Mouse (Mus musculus) spleen, adult 2 months (tissue): Measurements from ENCODE around the gene Sh3d19. TPM values are rescaled to one million over a fixed set of nuclear protein-coding genes. Genes with fewer than 3 reads are reported as not detected.

Experiments
- DNase-seq, 2 experiments: peaks; one replicate each; pipeline versions ENCODE4 v3.0.0 to v3.0.0-alpha.2; 2012 to 2021; ENCODE audit warnings: low spot score in 2 of 2, low read depth in 1 of 2
- H3K27ac ChIP-seq: fragments of 200-500 bp; 2 replicates; pipeline ENCODE4 v1.5.1; 2012; ENCODE audit warnings: low read length, inconsistent platforms; ENCODE audit not compliant: insufficient read depth
- H3K27me3 ChIP-seq: fragments of 200-500 bp; 2 replicates; pipeline ENCODE4 v1.6.1; 2012; ENCODE audit warnings: mild to moderate bottlenecking, moderate library complexity, low read length, inconsistent platforms; ENCODE audit not compliant: control insufficient read depth, insufficient read depth
- H3K36me3 ChIP-seq: fragments of 200-500 bp; 2 replicates; pipeline ENCODE4 v1.6.1; 2012; ENCODE audit warnings: mild to moderate bottlenecking, low read length, inconsistent platforms; ENCODE audit not compliant: control insufficient read depth, insufficient read depth
- H3K4me1 ChIP-seq: fragments of 200-500 bp; 2 replicates; pipeline ENCODE4 v1.6.1; 2011; ENCODE audit warnings: inconsistent platforms; ENCODE audit not compliant: control insufficient read depth, insufficient read depth, insufficient read length
- H3K4me3 ChIP-seq: fragments of 200-500 bp; 2 replicates; pipeline ENCODE4 v1.5.1; 2011; ENCODE audit warnings: mild to moderate bottlenecking, inconsistent platforms; ENCODE audit not compliant: insufficient read depth, insufficient read length; ENCODE audit errors: extremely low read depth
- CTCF ChIP-seq: fragments of 200-500 bp; IDR thresholded peaks from 2 replicates; pipeline ENCODE4 v1.5.1; 2011; ENCODE audit warnings: mild to moderate bottlenecking, inconsistent platforms; ENCODE audit not compliant: insufficient read depth, insufficient read length, insufficient replicate concordance; ENCODE audit errors: extremely low read depth
- POLR2A ChIP-seq: fragments of 200-500 bp; IDR thresholded peaks from 2 replicates; pipeline ENCODE4 v1.6.1; 2011; ENCODE audit warnings: low read depth, low read length, inconsistent platforms
- WGBS: fragments of 180-500 bp; shearing (Covaris S2); methylation state at CpG from one replicate; pipeline ENCODE4 v1.1.7; 2018; 5-methylcytosine and 5-hydroxymethylcytosine counted together
- polyA plus RNA-seq: library from polyadenylated mRNA; depleted of rRNA; stranded (reverse); fragments of >200 nt; gene quantifications from 2 replicates; pipeline ENCODE4 v1.2.3, GENCODE M21; 2012

The Sh3d19 gene
- polyA plus RNA-seq, 1 experiment = 5.6 TPM

DNA sequence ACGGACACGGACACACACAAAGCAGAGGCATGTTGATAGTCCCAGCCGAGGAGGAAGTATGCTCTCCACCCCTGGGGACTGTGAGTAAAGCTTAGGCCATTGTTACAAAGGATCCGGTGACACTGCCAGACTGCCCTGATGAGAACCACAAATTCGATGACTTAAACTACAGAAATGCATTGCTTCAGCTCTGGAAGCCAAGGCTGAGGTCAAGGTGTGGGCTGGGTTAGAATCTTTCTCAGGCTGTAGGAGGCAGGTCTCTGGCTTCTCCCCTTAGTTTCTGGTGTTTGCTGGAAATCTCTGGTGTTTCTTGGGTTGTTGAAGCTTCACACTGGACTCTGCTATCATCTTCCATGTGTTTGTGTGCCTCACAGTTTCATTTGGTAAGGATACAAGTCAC, 41.2 kb upstream of the Sh3d19 start:
- Histone ChIP-seq H3K27ac (no peak overlapping the region), H3K27me3 (no peaks in the 10 kb centered on the region), H3K36me3 (no peaks in the 10 kb centered on the region), H3K4me1 (no peaks in the 10 kb centered on the region), H3K4me3 (no peak overlapping the region)
- DNase-seq = no peak
- TF ChIP-seq CTCF = no peak
- no peak for TF ChIP-seq POLR2A
- 62% methylated on average over 5 of the region's 5 CpGs for WGBS

DNA sequence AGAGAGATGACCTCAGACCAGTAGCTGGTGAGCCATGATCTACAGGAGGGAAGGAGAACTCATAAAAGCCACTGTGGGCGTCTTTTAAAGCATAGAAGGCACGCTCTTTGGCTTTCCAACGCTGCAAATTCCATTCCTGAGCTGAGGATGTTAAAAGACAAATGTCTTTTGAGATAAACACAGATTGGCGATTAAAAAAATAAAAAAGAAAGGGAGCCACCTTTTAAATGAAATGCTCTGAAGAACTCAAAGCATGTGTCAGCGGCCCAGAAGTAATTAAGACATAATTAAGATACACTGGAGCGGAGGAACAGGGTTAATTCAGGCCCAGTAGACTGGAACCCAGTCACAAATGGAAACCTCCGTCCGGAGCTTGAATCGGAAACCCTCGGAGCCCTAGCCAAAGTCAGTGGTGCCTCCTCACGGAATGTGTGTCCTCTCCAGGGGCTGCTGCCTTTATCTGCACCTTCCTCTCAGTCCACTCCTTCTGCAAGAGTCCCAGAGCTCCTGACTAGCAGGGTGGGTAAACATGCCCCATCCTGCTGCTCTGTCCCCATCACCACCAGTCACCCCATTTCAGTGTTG, 40.1 kb upstream of the Sh3d19 start:
- 87% methylated on average over 11 of the region's 11 CpGs for WGBS
- H3K36me3 ChIP-seq = no peaks in the 10 kb centered on the region
- DNase-seq = no peak
- no peak overlapping the region for H3K4me3 ChIP-seq
- H3K27me3 ChIP-seq = no peaks in the 10 kb centered on the region
- no peaks in the 10 kb centered on the region for H3K4me1 ChIP-seq
- H3K27ac ChIP-seq = no peak overlapping the region
- TF ChIP-seq CTCF (no peak), POLR2A (no peak)

DNA sequence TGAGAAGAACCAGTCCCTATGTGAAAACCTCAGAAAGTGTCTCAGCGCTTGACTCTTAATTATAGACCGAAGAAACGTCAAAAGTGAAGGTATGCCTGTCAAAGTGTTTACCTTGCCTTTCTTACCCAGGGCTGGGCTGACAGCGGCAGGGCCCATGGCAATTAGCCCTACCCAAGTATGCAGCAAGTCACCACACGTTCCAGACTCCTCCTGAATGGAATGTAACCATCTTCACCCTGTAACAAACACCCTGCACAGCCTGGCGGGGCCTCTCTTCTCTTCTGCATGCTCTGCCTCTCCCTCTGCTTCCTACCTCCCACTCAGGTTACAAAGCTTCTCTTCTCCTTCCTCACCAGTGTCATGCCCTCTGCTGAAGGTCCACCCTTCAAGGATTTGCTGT, 39.0 kb upstream of the Sh3d19 start:
- WGBS = 88% methylated on average over 6 of the region's 6 CpGs
- H3K4me1 ChIP-seq = no peaks in the 10 kb centered on the region
- TF ChIP-seq POLR2A (no peak), CTCF (no peak)

GRCm38 (mm10) chr3:85933586-85933985, 37.3 kb upstream of the Sh3d19 start:
- H3K4me3 ChIP-seq = no peak overlapping the region
- DNase-seq = no peak
- no peaks in the 10 kb centered on the region for H3K4me1 ChIP-seq
- H3K36me3 ChIP-seq = no peaks in the 10 kb centered on the region
- no peaks in the 10 kb centered on the region for H3K27me3 ChIP-seq
- no peak overlapping the region for H3K27ac ChIP-seq
- 54% methylated on average over 5 of the region's 5 CpGs for WGBS
- TF ChIP-seq CTCF (no peak), POLR2A (no peak)

More for the DNA sequence above, 39.0 kb upstream of the Sh3d19 start:
- DNase-seq = no peak
- no peak overlapping the region for H3K27ac ChIP-seq
- H3K36me3 ChIP-seq = no peaks in the 10 kb centered on the region
- H3K27me3 ChIP-seq = no peaks in the 10 kb centered on the region
- H3K4me3 ChIP-seq = no peak overlapping the region

GRCm38 (mm10) chr3:85950914-85951313, 20.0 kb upstream of the Sh3d19 start:
- no peak overlapping the region for H3K4me3 ChIP-seq
- no peaks in the 10 kb centered on the region for H3K36me3 ChIP-seq
- TF ChIP-seq POLR2A (no peak), CTCF (no peak)
- no peak overlapping the region for H3K27ac ChIP-seq
- DNase-seq = no peak
- 93% methylated on average over 4 of the region's 4 CpGs for WGBS
- no peaks in the 10 kb centered on the region for H3K4me1 ChIP-seq
- H3K27me3 ChIP-seq = no peaks in the 10 kb centered on the region

- TF ChIP-seq CTCF = no peak
- TF ChIP-seq POLR2A = no peak
- Histone ChIP-seq H3K4me1 (no peaks in the 10 kb centered on the region), H3K27me3 (no peaks in the 10 kb centered on the region), H3K36me3 (no peaks in the 10 kb centered on the region), H3K4me3 (no peak overlapping the region), H3K27ac (no peak overlapping the region)
- no peak for DNase-seq
- WGBS = 85% methylated on average over 10 of the region's 10 CpGs
Observed at GRCm38 (mm10) chr3:85952696-85953283, 18.1 kb upstream of the Sh3d19 start.

DNA sequence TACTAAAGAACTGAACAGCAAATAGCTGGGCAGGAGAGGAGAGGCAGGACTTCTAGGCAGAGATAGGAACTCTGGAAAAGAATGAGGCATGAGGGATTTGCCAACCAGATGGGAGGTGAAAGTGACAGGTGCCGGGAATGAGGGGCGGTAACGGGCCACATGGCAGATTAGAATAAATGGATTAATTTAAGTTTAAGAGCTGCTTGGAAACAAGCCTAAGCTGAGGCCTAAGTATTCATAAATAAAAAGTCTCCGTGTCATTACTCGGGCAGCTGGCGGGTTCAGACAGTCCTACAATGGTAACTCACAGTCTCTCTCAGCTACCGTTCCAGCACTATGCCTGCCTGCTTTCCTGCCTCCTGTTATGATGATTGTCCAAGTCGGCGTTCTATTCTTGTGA, 15.6 kb upstream of the Sh3d19 start:
- Histone ChIP-seq H3K27ac (no peak overlapping the region), H3K36me3 (no peaks in the 10 kb centered on the region), H3K27me3 (no peaks in the 10 kb centered on the region), H3K4me3 (no peak overlapping the region), H3K4me1 (no peaks in the 10 kb centered on the region)
- no peak for TF ChIP-seq POLR2A
- TF ChIP-seq CTCF = no peak
- 94% methylated on average over 9 of the region's 9 CpGs for WGBS
- DNase-seq = no peak
